Mouse (Mus musculus) urinary bladder, postnatal 4 days (tissue): ENCODE measurements around the gene Cenpm.
"Not testable (repeated sequence)": the region's sequence is repeated elsewhere in the genome, so short reads cannot be mapped to it uniquely, and the experiment has no call there.

Experiments
- DNase-seq, 2 experiments: peaks; one replicate each; pipeline ENCODE4 v3.0.0; 2021 to 2022; ENCODE audit warnings: low spot score in 2 of 2

Cenpm gene

GRCm38 (mm10) chr15:82244115-82244804 lies at the start of gene Cenpm:
Cenpm (minus strand) TSS chr15:82244748.
- DNase-seq = peak; percentile 86 to 94

- DNase-seq = no peak
Measured at GRCm38 (mm10) chr15:82294059-82294458, 49.5 kb upstream of the Cenpm start.

GRCm38 (mm10) chr15:82293271-82293711 lies 48.7 kb upstream of the Cenpm start:
- no peak for DNase-seq

GRCm38 (mm10) chr15:82292851-82293250 lies 48.3 kb upstream of the Cenpm start:
- no peak for DNase-seq

- no peak for DNase-seq
Measured at GRCm38 (mm10) chr15:82290252-82290651, 45.7 kb upstream of the Cenpm start.

GRCm38 (mm10) chr15:82286157-82286556 lies 41.6 kb upstream of the Cenpm start:
- DNase-seq = no peak

- DNase-seq = no peak
Measured at GRCm38 (mm10) chr15:82280638-82281037, 36.1 kb upstream of the Cenpm start.

GRCm38 (mm10) chr15:82277591-82277990 lies 33.0 kb upstream of the Cenpm start:
- no peak for DNase-seq

- no peak for DNase-seq
Measured at GRCm38 (mm10) chr15:82274927-82275901, 30.7 kb upstream of the Cenpm start.

GRCm38 (mm10) chr15:82274593-82274926 lies 30.0 kb upstream of the Cenpm start, which contains the start of gene Sept3:
Sept3 (plus strand) TSS chr15:82274893.
- no peak for DNase-seq

GRCm38 (mm10) chr15:82272295-82272694 lies 27.7 kb upstream of the Cenpm start:
- DNase-seq = no peak

- peak in 1 of 2 experiments; percentile 80 for DNase-seq
Measured at GRCm38 (mm10) chr15:82271201-82271600, 26.7 kb upstream of the Cenpm start.

- no peak for DNase-seq
Measured at GRCm38 (mm10) chr15:82268783-82269182, 24.2 kb upstream of the Cenpm start.

- no peak for DNase-seq
Measured at GRCm38 (mm10) chr15:82268185-82268584, 23.6 kb upstream of the Cenpm start.

- DNase-seq = peak; percentile 32 to 76
Measured at GRCm38 (mm10) chr15:82266356-82266755, 21.8 kb upstream of the Cenpm start.

GRCm38 (mm10) chr15:82259510-82259909 lies 15.0 kb upstream of the Cenpm start:
- peak; percentile 34 to 80 for DNase-seq

- DNase-seq = no peak
Measured at GRCm38 (mm10) chr15:82255944-82256383, 11.4 kb upstream of the Cenpm start.

GRCm38 (mm10) chr15:82255248-82255647 lies 10.7 kb upstream of the Cenpm start:
- no peak for DNase-seq

GRCm38 (mm10) chr15:82252097-82252496 lies 7.5 kb upstream of the Cenpm start, which contains the start of gene 1500009C09Rik:
1500009C09Rik (plus strand) TSS chr15:82252397.
- DNase-seq = no peak

GRCm38 (mm10) chr15:82251579-82251978 lies 7.0 kb upstream of the Cenpm start:
- DNase-seq = no peak

GRCm38 (mm10) chr15:82247131-82247776 lies 2.7 kb upstream of the Cenpm start:
- DNase-seq = no peak

- not testable (repeated sequence) for DNase-seq
Measured at GRCm38 (mm10) chr15:82244805-82245161, 235 bp upstream of the Cenpm start.
